Mouse (Mus musculus) embryonic facial prominence, embryonic 13.5 days (tissue): Measurements from ENCODE around the gene Trpm8. TPM values are rescaled to one million over a fixed set of nuclear protein-coding genes. Genes with fewer than 3 reads are reported as not detected.
A peak's percentile ranks its signal among the peaks of the same experiment; 100 is the strongest.

Experiments
- ATAC-seq: fragments of 200-750 bp; cut with Nextera tagmentation; 2 replicates; pipeline ENCODE4 v1.8.0; 2017; ENCODE audit warnings: low read depth; ENCODE audit not compliant: insufficient number of reproducible peaks, insufficient read depth, low FRiP score, low TSS enrichment
- H3K27ac ChIP-seq: fragments of 300-500 bp; sonication (generic); 2 replicates; pipeline ENCODE4 v1.5.1; 2015; ENCODE audit warnings: moderate library complexity, mild to moderate bottlenecking, inconsistent platforms
- H3K27me3 ChIP-seq: fragments of 300-500 bp; sonication (generic); 2 replicates; pipeline ENCODE4 v1.6.1; 2015; ENCODE audit warnings: mild to moderate bottlenecking, inconsistent platforms
- H3K36me3 ChIP-seq: fragments of 300-500 bp; sonication (generic); 2 replicates; pipeline ENCODE4 v1.6.1; 2015; ENCODE audit warnings: mild to moderate bottlenecking, inconsistent platforms
- H3K4me1 ChIP-seq: fragments of 300-500 bp; sonication (generic); 2 replicates; pipeline ENCODE4 v1.6.1; 2015; ENCODE audit warnings: inconsistent platforms
- H3K4me2 ChIP-seq: fragments of 300-500 bp; sonication (generic); 2 replicates; pipeline ENCODE4 v1.6.1; 2015; ENCODE audit warnings: moderate library complexity, mild to moderate bottlenecking, inconsistent platforms
- H3K4me3 ChIP-seq: fragments of 300-500 bp; sonication (generic); 2 replicates; pipeline ENCODE4 v1.5.1; 2015; ENCODE audit warnings: mild to moderate bottlenecking, inconsistent platforms
- H3K9ac ChIP-seq: fragments of 300-500 bp; sonication (generic); 2 replicates; pipeline ENCODE4 v1.6.1; 2015; ENCODE audit warnings: mild to moderate bottlenecking, inconsistent platforms
- H3K9me3 ChIP-seq: fragments of 300-500 bp; sonication (generic); 2 replicates; pipeline ENCODE4 v1.6.1; 2016; ENCODE audit warnings: inconsistent platforms
- WGBS: fragments of 180-500 bp; shearing (Covaris S2); methylation state at CpG from one replicate; pipeline ENCODE4 v1.1.7; 2015; ENCODE audit warnings: mixed read lengths; 5-methylcytosine and 5-hydroxymethylcytosine counted together
- polyA plus RNA-seq: library from polyadenylated mRNA; unstranded; fragments of >200 nt; fragmentation: Nextera tagmentation; extraction: Ambion mirVana; gene quantifications from 2 replicates; pipeline ENCODE4 v1.2.1, GENCODE M21; 2015

The Trpm8 gene
- polyA plus RNA-seq, 1 experiment from 2014 or later, result not detected

DNA sequence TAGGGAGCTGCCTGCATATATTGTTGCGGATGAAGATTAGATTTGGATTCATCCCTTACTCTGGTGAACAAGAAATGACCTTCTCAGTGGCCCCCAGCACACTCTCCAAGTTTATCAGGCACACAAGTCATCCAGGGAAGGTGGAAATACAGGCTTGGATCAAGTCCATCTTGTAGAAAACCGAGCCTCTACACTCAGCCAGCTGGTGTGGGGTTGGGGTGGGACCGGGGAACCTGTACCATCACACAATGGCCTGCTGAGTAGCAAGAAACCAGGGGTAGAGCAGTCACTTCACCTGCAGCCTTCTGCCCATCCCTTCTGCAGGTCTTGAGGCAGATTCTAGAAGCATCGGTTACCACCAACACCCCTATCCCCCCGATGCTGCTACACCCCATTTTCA lies 42.8 kb upstream of the Trpm8 start:
- Histone ChIP-seq H3K36me3 (no peaks in the 10 kb centered on the region), H3K4me1 (no peaks in the 10 kb centered on the region), H3K27ac (no peak overlapping the region), H3K9ac (no peak overlapping the region), H3K4me3 (no peak overlapping the region), H3K9me3 (peaks cover 95% of the 10 kb centered on the region), H3K27me3 (no peaks in the 10 kb centered on the region), H3K4me2 (no peak overlapping the region)
- ATAC-seq, result no peak
- whole genome bisulfite sequencing, result 44% methylated on average over 5 of the region's 5 CpGs

- H3K36me3 ChIP-seq, result no peaks in the 10 kb centered on the region
- WGBS, result 60% methylated on average over 11 of the region's 11 CpGs
- H3K9ac ChIP-seq, result no peak overlapping the region
- H3K9me3 ChIP-seq, result peaks cover 95% of the 10 kb centered on the region
- no peaks in the 10 kb centered on the region for H3K4me1 ChIP-seq
- H3K27ac ChIP-seq, result no peak overlapping the region
- peak; percentile 4; the same call in 1 of the 2 replicates for ATAC-seq
- no peak overlapping the region for H3K4me2 ChIP-seq
- H3K27me3 ChIP-seq, result no peaks in the 10 kb centered on the region
- no peak overlapping the region for H3K4me3 ChIP-seq
Measured at GRCm38 (mm10) chr1:88235046-88235893, 42.2 kb upstream of the Trpm8 start.

DNA sequence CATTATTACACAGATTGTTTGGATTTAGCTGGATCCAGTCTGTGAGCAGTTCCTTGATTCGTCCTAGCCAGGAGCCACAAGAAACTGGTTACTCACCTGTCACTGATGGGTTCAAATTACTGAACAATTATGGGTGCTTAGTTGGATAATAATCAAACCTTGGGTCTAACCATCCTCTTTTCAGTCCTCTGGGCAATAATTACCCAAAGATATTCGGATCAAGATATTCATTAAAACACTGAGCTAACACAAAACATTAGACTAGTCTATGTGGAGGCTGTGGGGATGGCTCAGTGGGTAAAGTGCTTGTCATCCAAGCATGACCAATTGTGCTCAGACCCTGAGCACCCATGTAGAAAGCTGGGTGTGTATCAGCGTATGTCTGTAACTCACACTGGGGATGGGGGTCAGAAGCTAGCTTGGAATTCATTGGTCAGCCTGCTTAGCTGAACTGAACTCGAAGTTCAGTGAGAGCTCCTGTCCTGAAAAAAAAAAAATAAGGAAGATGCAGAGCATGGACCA lies 41.5 kb upstream of the Trpm8 start:
- no peak overlapping the region for H3K9ac ChIP-seq
- H3K4me1 ChIP-seq, result no peaks in the 10 kb centered on the region
- no peaks in the 10 kb centered on the region for H3K27me3 ChIP-seq
- H3K9me3 ChIP-seq, result peaks cover 95% of the 10 kb centered on the region
- WGBS, result 57% methylated on average over 4 of the region's 4 CpGs
- H3K4me2 ChIP-seq, result no peak overlapping the region
- H3K27ac ChIP-seq, result no peak overlapping the region
- no peak for ATAC-seq
- H3K4me3 ChIP-seq, result no peak overlapping the region
- H3K36me3 ChIP-seq, result no peaks in the 10 kb centered on the region

DNA sequence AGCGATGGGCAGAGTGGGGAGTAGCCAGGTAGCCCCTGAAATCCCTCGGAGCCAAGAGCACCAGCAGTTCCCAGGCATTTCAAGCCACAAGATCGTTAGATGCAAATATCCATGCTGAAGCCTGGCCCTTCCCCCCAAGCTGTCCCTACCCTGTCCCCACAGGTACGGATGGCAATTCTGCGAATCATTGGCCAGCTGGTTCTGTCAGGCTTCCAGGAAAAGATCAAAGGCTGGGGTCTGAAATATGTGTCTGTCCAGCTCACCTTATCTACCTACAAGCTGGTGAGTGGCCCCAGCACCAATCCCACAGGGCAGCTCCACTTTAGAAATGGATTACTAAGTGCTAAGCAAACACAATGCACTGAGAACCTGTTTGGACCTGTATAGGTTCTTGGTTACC lies 40.1 kb upstream of the Trpm8 start:
- no peak for ATAC-seq
- no peaks in the 10 kb centered on the region for H3K27me3 ChIP-seq
- no peaks in the 10 kb centered on the region for H3K36me3 ChIP-seq
- no peaks in the 10 kb centered on the region for H3K4me1 ChIP-seq
- H3K9me3 ChIP-seq, result peaks cover 92% of the 10 kb centered on the region
- no peak overlapping the region for H3K4me3 ChIP-seq
- H3K9ac ChIP-seq, result no peak overlapping the region
- 82% methylated on average over 5 of the region's 5 CpGs for WGBS
- H3K27ac ChIP-seq, result no peak overlapping the region
- no peak overlapping the region for H3K4me2 ChIP-seq

- no peaks in the 10 kb centered on the region for H3K4me1 ChIP-seq
- H3K4me3 ChIP-seq, result no peak overlapping the region
- no peaks in the 10 kb centered on the region for H3K27me3 ChIP-seq
- no peak overlapping the region for H3K4me2 ChIP-seq
- no peaks in the 10 kb centered on the region for H3K36me3 ChIP-seq
- ATAC-seq, result no peak
- H3K27ac ChIP-seq, result no peak overlapping the region
- WGBS, result 76% methylated on average over 6 of the region's 6 CpGs
- H3K9me3 ChIP-seq, result peaks cover 92% of the 10 kb centered on the region
- no peak overlapping the region for H3K9ac ChIP-seq
Measured at GRCm38 (mm10) chr1:88238771-88239170, 38.7 kb upstream of the Trpm8 start.

DNA sequence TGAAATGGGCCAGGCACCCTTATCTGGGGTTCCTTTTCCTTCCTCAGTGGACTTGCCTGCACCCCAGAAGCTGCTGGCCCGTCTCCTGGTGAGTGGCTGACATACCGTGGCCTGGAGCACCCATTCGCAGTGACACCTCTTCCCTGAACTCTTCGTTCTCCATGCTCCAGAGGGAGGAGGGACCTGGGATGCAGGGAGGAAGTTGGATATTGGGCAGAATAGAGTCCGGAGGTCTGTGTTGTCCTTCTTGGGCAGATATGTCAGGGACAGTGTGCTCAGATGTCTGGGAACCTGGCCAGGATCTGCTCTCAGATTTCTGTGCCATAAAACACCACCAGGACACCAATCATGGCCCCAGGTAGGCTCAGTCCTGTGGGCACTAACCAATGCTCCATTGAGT lies 37.4 kb upstream of the Trpm8 start:
- H3K36me3 ChIP-seq, result no peaks in the 10 kb centered on the region
- no peaks in the 10 kb centered on the region for H3K27me3 ChIP-seq
- H3K4me2 ChIP-seq, result no peak overlapping the region
- peaks cover 91% of the 10 kb centered on the region for H3K9me3 ChIP-seq
- no peak for ATAC-seq
- 73% methylated on average over 5 of the region's 5 CpGs for WGBS
- no peak overlapping the region for H3K9ac ChIP-seq
- no peak overlapping the region for H3K4me3 ChIP-seq
- no peaks in the 10 kb centered on the region for H3K4me1 ChIP-seq
- H3K27ac ChIP-seq, result no peak overlapping the region

DNA sequence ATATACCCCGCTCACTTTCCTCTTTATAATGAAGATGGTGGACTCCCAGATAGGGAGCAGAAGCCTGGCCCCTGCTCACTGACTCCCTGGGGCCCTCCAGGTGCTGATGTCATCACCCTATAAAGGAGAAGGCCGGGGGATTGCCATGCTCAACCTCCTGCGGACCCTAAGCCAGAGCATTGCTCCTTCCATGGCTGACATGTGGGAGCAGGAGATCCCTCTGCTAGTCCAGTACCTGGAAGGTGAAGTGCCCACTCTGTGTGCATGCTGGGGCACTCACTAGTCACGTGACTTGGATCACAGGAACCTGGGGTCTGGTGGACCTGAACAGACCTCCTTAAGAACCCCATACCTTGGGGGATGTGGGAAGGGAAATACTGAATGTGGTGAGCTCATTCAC lies 36.9 kb upstream of the Trpm8 start:
- H3K27me3 ChIP-seq, result no peaks in the 10 kb centered on the region
- H3K9me3 ChIP-seq, result peaks cover 91% of the 10 kb centered on the region
- WGBS, result 69% methylated on average over 4 of the region's 4 CpGs
- peak; percentile 13 for ATAC-seq
- H3K4me2 ChIP-seq, result no peak overlapping the region
- H3K27ac ChIP-seq, result no peak overlapping the region
- H3K36me3 ChIP-seq, result no peaks in the 10 kb centered on the region
- no peaks in the 10 kb centered on the region for H3K4me1 ChIP-seq
- no peak overlapping the region for H3K4me3 ChIP-seq
- no peak overlapping the region for H3K9ac ChIP-seq

DNA sequence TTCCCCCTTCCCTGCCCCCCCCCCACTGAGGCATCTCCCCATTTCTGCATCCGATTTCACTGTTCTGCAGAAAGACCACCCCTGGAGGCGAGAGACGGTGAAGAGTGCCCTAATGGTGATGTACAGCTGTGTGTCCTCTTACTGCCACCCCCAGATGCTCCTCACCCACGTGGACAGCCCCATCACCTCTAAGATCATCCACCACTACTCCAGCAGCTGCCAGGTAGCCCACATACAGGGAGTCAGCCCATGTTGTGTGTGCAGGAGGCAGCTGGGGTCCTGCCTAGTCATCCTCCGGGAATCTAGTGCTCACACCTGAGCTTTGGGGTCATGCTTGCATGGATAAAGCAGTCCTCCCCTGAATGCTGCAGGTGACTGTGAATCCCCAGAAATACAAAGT lies 33.6 kb upstream of the Trpm8 start:
- Histone ChIP-seq H3K9ac (no peak overlapping the region), H3K4me2 (no peak overlapping the region), H3K4me3 (no peak overlapping the region), H3K36me3 (no peaks in the 10 kb centered on the region), H3K27me3 (no peaks in the 10 kb centered on the region), H3K27ac (no peak overlapping the region), H3K9me3 (peaks cover 92% of the 10 kb centered on the region), H3K4me1 (no peaks in the 10 kb centered on the region)
- no peak for ATAC-seq
- 61% methylated on average over 5 of the region's 5 CpGs for WGBS

GRCm38 (mm10) chr1:88245881-88246280 lies 31.6 kb upstream of the Trpm8 start:
- ATAC-seq, result no peak
- Histone ChIP-seq H3K4me3 (no peak overlapping the region), H3K36me3 (no peaks in the 10 kb centered on the region), H3K4me1 (no peaks in the 10 kb centered on the region), H3K27me3 (no peaks in the 10 kb centered on the region), H3K9ac (no peak overlapping the region), H3K9me3 (peaks cover 92% of the 10 kb centered on the region), H3K4me2 (no peak overlapping the region), H3K27ac (no peak overlapping the region)
- 77% methylated on average over 6 of the region's 6 CpGs for whole genome bisulfite sequencing

DNA sequence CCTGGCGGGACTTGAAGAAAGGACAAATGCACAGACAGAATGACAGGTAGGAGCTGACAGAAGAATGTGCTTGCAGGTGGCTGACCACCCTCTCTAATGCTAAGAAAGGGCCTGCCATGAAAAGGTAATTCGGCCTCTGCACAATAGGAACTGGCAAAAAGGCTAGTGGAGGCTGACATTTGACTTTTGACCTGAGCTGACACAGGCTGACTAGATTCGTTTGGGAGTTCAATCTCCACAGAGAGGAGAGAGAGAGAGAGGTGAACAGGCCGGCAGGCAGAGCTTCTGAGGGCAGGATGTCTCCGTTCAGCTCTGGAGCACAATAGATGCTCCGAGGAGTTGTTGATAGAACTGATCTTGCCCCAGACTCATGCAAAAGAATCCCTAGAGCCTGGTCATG lies 31.1 kb upstream of the Trpm8 start:
- no peak overlapping the region for H3K9ac ChIP-seq
- no peak overlapping the region for H3K27ac ChIP-seq

DNA sequence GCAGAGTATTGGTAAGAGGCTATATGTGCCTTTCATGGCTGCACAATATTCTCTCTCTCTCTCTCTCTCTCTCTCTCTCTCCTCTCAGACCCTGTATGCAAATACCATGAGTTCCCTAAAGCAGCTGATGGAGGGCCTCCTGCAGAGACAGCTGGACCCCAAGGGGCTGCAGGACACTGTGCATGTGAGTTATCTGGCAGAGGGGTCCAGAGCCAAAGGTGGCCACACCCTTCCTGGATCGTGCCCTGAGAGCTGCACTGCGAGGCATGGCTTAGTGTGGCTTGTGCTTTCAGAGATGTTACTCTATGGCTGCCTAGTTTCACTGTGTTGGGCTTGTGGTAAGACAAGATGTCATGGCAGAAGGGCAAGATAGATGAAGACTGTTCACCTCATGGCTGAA lies 29.8 kb upstream of the Trpm8 start:
- no peaks in the 10 kb centered on the region for H3K4me1 ChIP-seq
- H3K9me3 ChIP-seq, result peaks cover 92% of the 10 kb centered on the region
- no peak overlapping the region for H3K27ac ChIP-seq
- H3K36me3 ChIP-seq, result no peaks in the 10 kb centered on the region
- 49% methylated on average over 2 of the region's 2 CpGs for WGBS
- H3K4me2 ChIP-seq, result no peak overlapping the region
- H3K9ac ChIP-seq, result no peak overlapping the region
- H3K27me3 ChIP-seq, result no peaks in the 10 kb centered on the region
- no peak overlapping the region for H3K4me3 ChIP-seq
- no peak for ATAC-seq

More for the DNA sequence above, 31.1 kb upstream of the Trpm8 start:
- Histone ChIP-seq H3K4me2 (no peak overlapping the region), H3K27me3 (no peaks in the 10 kb centered on the region), H3K36me3 (no peaks in the 10 kb centered on the region), H3K4me3 (no peak overlapping the region), H3K9me3 (peaks cover 92% of the 10 kb centered on the region), H3K4me1 (no peaks in the 10 kb centered on the region)
- no peak for ATAC-seq
- 43% methylated on average over 6 of the region's 6 CpGs for WGBS

- Histone ChIP-seq H3K4me2 (no peak overlapping the region), H3K27me3 (no peaks in the 10 kb centered on the region), H3K36me3 (no peaks in the 10 kb centered on the region), H3K4me3 (no peak overlapping the region), H3K4me1 (no peaks in the 10 kb centered on the region), H3K27ac (no peak overlapping the region), H3K9ac (no peak overlapping the region), H3K9me3 (peaks cover 88% of the 10 kb centered on the region)
- WGBS, result 66% methylated on average over 4 of the region's 4 CpGs
- no peak for ATAC-seq
Measured at GRCm38 (mm10) chr1:88248658-88249057, 28.8 kb upstream of the Trpm8 start.
